Mouse (Mus musculus): ENCODE results near the gene Nsun5.

The Nsun5 gene

GRCm38 (mm10) chr5:135359772-135360171 is 10.0 kb upstream of the Nsun5 start:
- peak; percentile 82 for TF ChIP-seq GATA4 (IDR thresholded peaks at IDR 0.05; ENCODE audit: insufficient replicate concordance, low read length)

- TF ChIP-seq GATA4 (IDR thresholded peaks at IDR 0.05; ENCODE audit: insufficient replicate concordance, low read length), result no peak
Observed at GRCm38 (mm10) chr5:135362572-135362971, 7.2 kb upstream of the Nsun5 start.

- no peak for TF ChIP-seq GATA4 (IDR thresholded peaks at IDR 0.05; ENCODE audit: insufficient replicate concordance, low read length)
Observed at GRCm38 (mm10) chr5:135363540-135363939, 6.2 kb upstream of the Nsun5 start.

- TF ChIP-seq GATA4 (IDR thresholded peaks at IDR 0.05; ENCODE audit: insufficient replicate concordance, low read length), result no peak
Observed at GRCm38 (mm10) chr5:135367841-135368240, 1.9 kb upstream of the Nsun5 start.

GRCm38 (mm10) chr5:135368312-135368711 is 1.4 kb upstream of the Nsun5 start:
- TF ChIP-seq GATA4 (IDR thresholded peaks at IDR 0.05; ENCODE audit: insufficient replicate concordance, low read length), result no peak

- no peak for TF ChIP-seq GATA4 (IDR thresholded peaks at IDR 0.05; ENCODE audit: insufficient replicate concordance, low read length)
Observed at GRCm38 (mm10) chr5:135371195-135371594, 1.4 kb downstream of the Nsun5 start.

GRCm38 (mm10) chr5:135373601-135374000 is 3.8 kb downstream of the Nsun5 start:
- no peak for TF ChIP-seq GATA4 (IDR thresholded peaks at IDR 0.05; ENCODE audit: insufficient replicate concordance, low read length)

GRCm38 (mm10) chr5:135375167-135375566 is 5.4 kb downstream of the Nsun5 start:
- no peak for TF ChIP-seq GATA4 (IDR thresholded peaks at IDR 0.05; ENCODE audit: insufficient replicate concordance, low read length)

- TF ChIP-seq GATA4 (IDR thresholded peaks at IDR 0.05; ENCODE audit: insufficient replicate concordance, low read length), result no peak
Observed at GRCm38 (mm10) chr5:135376341-135376740, 6.6 kb downstream of the Nsun5 start.

GRCm38 (mm10) chr5:135380681-135381080 is 10.9 kb downstream of the Nsun5 start:
- TF ChIP-seq GATA4 (IDR thresholded peaks at IDR 0.05; ENCODE audit: insufficient replicate concordance, low read length), result no peak

GRCm38 (mm10) chr5:135381356-135381925 is 11.7 kb downstream of the Nsun5 start:
- no peak for TF ChIP-seq GATA4 (IDR thresholded peaks at IDR 0.05; ENCODE audit: insufficient replicate concordance, low read length)

- TF ChIP-seq GATA4 (IDR thresholded peaks at IDR 0.05; ENCODE audit: insufficient replicate concordance, low read length), result no peak
Observed at GRCm38 (mm10) chr5:135382746-135383145, 13.0 kb downstream of the Nsun5 start.

GRCm38 (mm10) chr5:135383771-135384170 is 14.0 kb downstream of the Nsun5 start:
- no peak for TF ChIP-seq GATA4 (IDR thresholded peaks at IDR 0.05; ENCODE audit: insufficient replicate concordance, low read length)

- TF ChIP-seq GATA4 (IDR thresholded peaks at IDR 0.05; ENCODE audit: insufficient replicate concordance, low read length), result no peak
Observed at GRCm38 (mm10) chr5:135394004-135394823, 24.5 kb downstream of the Nsun5 start, which contains the start of gene Pom121. Pom121 (minus strand) TSS chr5:135394546.

GRCm38 (mm10) chr5:135395826-135396225 is 26.1 kb downstream of the Nsun5 start:
- no peak for TF ChIP-seq GATA4 (IDR thresholded peaks at IDR 0.05; ENCODE audit: insufficient replicate concordance, low read length)

- TF ChIP-seq GATA4 (IDR thresholded peaks at IDR 0.05; ENCODE audit: insufficient replicate concordance, low read length), result no peak
Observed at GRCm38 (mm10) chr5:135399382-135399781, 29.6 kb downstream of the Nsun5 start.
